Mouse (Mus musculus): ENCODE measurements at regions not wholly inside any gene's neighbourhood (a gene's known extent, or its start where the extent isn't known, plus 50 kb on each side); places are given as distances from the start of the nearest gene placed in this dataset.

- Histone ChIP-seq H3K4me3 (ENCODE audit: low read depth, low read length) (no peak overlapping the region), H3K27me3 (replicated peaks; ENCODE audit: control insufficient read depth, insufficient read depth, low read length) (no peaks in the 10 kb centered on the region), H3K9ac (ENCODE audit: low read depth, low read length) (no peak overlapping the region), H3K36me3 (ENCODE audit: control insufficient read depth, insufficient read depth, low read length) (no peaks in the 10 kb centered on the region), H3K4me1 (ENCODE audit: control insufficient read depth, insufficient read depth, low read length) (no peaks in the 10 kb centered on the region), H3K4me2 (ENCODE audit: low read depth, low read length) (no peak overlapping the region), H3K9me3 (ENCODE audit: control insufficient read depth, low read length) (no peaks in the 10 kb centered on the region), H3K27ac (replicated peaks; ENCODE audit: low read depth, low read length) (no peak overlapping the region)
- no peak for ATAC-seq (ENCODE audit: low read depth)
- 81% methylated on average over 3 of the region's 3 CpGs for WGBS
- no peak for DNase-seq (ENCODE audit: low spot score)
Measured at GRCm38 (mm10) chr2:160152101-160152500, 181.9 kb downstream of the Gm826 start.

- ATAC-seq (ENCODE audit: low read depth) (no peak), DNase-seq (ENCODE audit: low spot score) (no peak)
- H3K27ac ChIP-seq (replicated peaks; ENCODE audit: low read depth, low read length), result no peak overlapping the region
- no peak overlapping the region for H3K9ac ChIP-seq (ENCODE audit: low read depth, low read length)
- 73% methylated on average over 3 of the region's 3 CpGs for WGBS
- H3K27me3 ChIP-seq (replicated peaks; ENCODE audit: control insufficient read depth, insufficient read depth, low read length), result no peaks in the 10 kb centered on the region
- no peak overlapping the region for H3K4me3 ChIP-seq (ENCODE audit: low read depth, low read length)
- H3K4me1 ChIP-seq (ENCODE audit: control insufficient read depth, insufficient read depth, low read length), result no peaks in the 10 kb centered on the region
- H3K4me2 ChIP-seq (ENCODE audit: low read depth, low read length), result no peak overlapping the region
- no peaks in the 10 kb centered on the region for H3K36me3 ChIP-seq (ENCODE audit: control insufficient read depth, insufficient read depth, low read length)
- no peaks in the 10 kb centered on the region for H3K9me3 ChIP-seq (ENCODE audit: control insufficient read depth, low read length)
Measured at GRCm38 (mm10) chr2:160148936-160149335, 185.0 kb downstream of the Gm826 start.

GRCm38 (mm10) chr2:160148516-160148915, 185.4 kb downstream of the Gm826 start:
- no peak overlapping the region for H3K4me2 ChIP-seq (ENCODE audit: low read depth, low read length)
- no peak overlapping the region for H3K27ac ChIP-seq (replicated peaks; ENCODE audit: low read depth, low read length)
- DNase-seq (ENCODE audit: low spot score), result peak; percentile 68
- H3K36me3 ChIP-seq (ENCODE audit: control insufficient read depth, insufficient read depth, low read length), result no peaks in the 10 kb centered on the region
- no peaks in the 10 kb centered on the region for H3K9me3 ChIP-seq (ENCODE audit: control insufficient read depth, low read length)
- H3K9ac ChIP-seq (ENCODE audit: low read depth, low read length), result no peak overlapping the region
- WGBS, result 60% methylated on average over 10 of the region's 10 CpGs
- H3K4me1 ChIP-seq (ENCODE audit: control insufficient read depth, insufficient read depth, low read length), result no peaks in the 10 kb centered on the region
- H3K27me3 ChIP-seq (replicated peaks; ENCODE audit: control insufficient read depth, insufficient read depth, low read length), result no peaks in the 10 kb centered on the region
- H3K4me3 ChIP-seq (ENCODE audit: low read depth, low read length), result no peak overlapping the region
- ATAC-seq (ENCODE audit: low read depth), result peak; percentile 80

GRCm38 (mm10) chr2:160148031-160148430, 185.9 kb downstream of the Gm826 start:
- Histone ChIP-seq H3K9me3 (ENCODE audit: control insufficient read depth, low read length) (no peaks in the 10 kb centered on the region), H3K4me3 (ENCODE audit: low read depth, low read length) (no peak overlapping the region), H3K27me3 (replicated peaks; ENCODE audit: control insufficient read depth, insufficient read depth, low read length) (no peaks in the 10 kb centered on the region), H3K4me2 (ENCODE audit: low read depth, low read length) (no peak overlapping the region), H3K9ac (ENCODE audit: low read depth, low read length) (no peak overlapping the region), H3K4me1 (ENCODE audit: control insufficient read depth, insufficient read depth, low read length) (no peaks in the 10 kb centered on the region), H3K27ac (replicated peaks; ENCODE audit: low read depth, low read length) (no peak overlapping the region), H3K36me3 (ENCODE audit: control insufficient read depth, insufficient read depth, low read length) (no peaks in the 10 kb centered on the region)
- ATAC-seq (ENCODE audit: low read depth) (peak; percentile 50; the same call in 1 of the 2 replicates), DNase-seq (ENCODE audit: low spot score) (no peak)
- 65% methylated on average over 2 of the region's 2 CpGs for WGBS

GRCm38 (mm10) chr2:160140166-160140740, 193.7 kb downstream of the Gm826 start:
- H3K27ac ChIP-seq (replicated peaks; ENCODE audit: low read depth, low read length), result no peak overlapping the region
- no peak overlapping the region for H3K9ac ChIP-seq (ENCODE audit: low read depth, low read length)
- no peaks in the 10 kb centered on the region for H3K27me3 ChIP-seq (replicated peaks; ENCODE audit: control insufficient read depth, insufficient read depth, low read length)
- no peaks in the 10 kb centered on the region for H3K36me3 ChIP-seq (ENCODE audit: control insufficient read depth, insufficient read depth, low read length)
- no peak for DNase-seq (ENCODE audit: low spot score)
- no peak for ATAC-seq (ENCODE audit: low read depth)
- H3K4me2 ChIP-seq (ENCODE audit: low read depth, low read length), result no peak overlapping the region
- H3K4me3 ChIP-seq (ENCODE audit: low read depth, low read length), result no peak overlapping the region
- H3K4me1 ChIP-seq (ENCODE audit: control insufficient read depth, insufficient read depth, low read length), result no peaks in the 10 kb centered on the region
- WGBS, result 68% methylated on average over 4 of the region's 4 CpGs
- H3K9me3 ChIP-seq (ENCODE audit: control insufficient read depth, low read length), result no peaks in the 10 kb centered on the region

GRCm38 (mm10) chr2:160138091-160138490, 195.9 kb downstream of the Gm826 start:
- H3K9me3 ChIP-seq (ENCODE audit: control insufficient read depth, low read length), result no peaks in the 10 kb centered on the region
- H3K36me3 ChIP-seq (ENCODE audit: control insufficient read depth, insufficient read depth, low read length), result no peaks in the 10 kb centered on the region
- no peak for DNase-seq (ENCODE audit: low spot score)
- H3K27ac ChIP-seq (replicated peaks; ENCODE audit: low read depth, low read length), result no peak overlapping the region
- H3K27me3 ChIP-seq (replicated peaks; ENCODE audit: control insufficient read depth, insufficient read depth, low read length), result no peaks in the 10 kb centered on the region
- H3K4me2 ChIP-seq (ENCODE audit: low read depth, low read length), result no peak overlapping the region
- 59% methylated on average over 2 of the region's 2 CpGs for WGBS
- no peak overlapping the region for H3K4me3 ChIP-seq (ENCODE audit: low read depth, low read length)
- no peaks in the 10 kb centered on the region for H3K4me1 ChIP-seq (ENCODE audit: control insufficient read depth, insufficient read depth, low read length)
- H3K9ac ChIP-seq (ENCODE audit: low read depth, low read length), result no peak overlapping the region
- no peak for ATAC-seq (ENCODE audit: low read depth)

- H3K4me2 ChIP-seq (ENCODE audit: low read depth, low read length), result no peak overlapping the region
- H3K4me1 ChIP-seq (ENCODE audit: control insufficient read depth, insufficient read depth, low read length), result no peaks in the 10 kb centered on the region
- no peaks in the 10 kb centered on the region for H3K9me3 ChIP-seq (ENCODE audit: control insufficient read depth, low read length)
- DNase-seq (ENCODE audit: low spot score) (no peak), ATAC-seq (ENCODE audit: low read depth) (no peak)
- H3K4me3 ChIP-seq (ENCODE audit: low read depth, low read length), result no peak overlapping the region
- 28% methylated on average over 2 of the region's 2 CpGs for WGBS
- no peaks in the 10 kb centered on the region for H3K36me3 ChIP-seq (ENCODE audit: control insufficient read depth, insufficient read depth, low read length)
- no peaks in the 10 kb centered on the region for H3K27me3 ChIP-seq (replicated peaks; ENCODE audit: control insufficient read depth, insufficient read depth, low read length)
- H3K9ac ChIP-seq (ENCODE audit: low read depth, low read length), result no peak overlapping the region
- H3K27ac ChIP-seq (replicated peaks; ENCODE audit: low read depth, low read length), result no peak overlapping the region
Measured at GRCm38 (mm10) chr2:160131797-160132196, 202.2 kb downstream of the Gm826 start.

GRCm38 (mm10) chr2:160131386-160131785, 202.6 kb downstream of the Gm826 start:
- DNase-seq (ENCODE audit: low spot score), result no peak
- no peak for ATAC-seq (ENCODE audit: low read depth)
- Histone ChIP-seq H3K27ac (replicated peaks; ENCODE audit: low read depth, low read length) (no peak overlapping the region), H3K4me2 (ENCODE audit: low read depth, low read length) (no peak overlapping the region), H3K9me3 (ENCODE audit: control insufficient read depth, low read length) (no peaks in the 10 kb centered on the region), H3K9ac (ENCODE audit: low read depth, low read length) (no peak overlapping the region), H3K4me1 (ENCODE audit: control insufficient read depth, insufficient read depth, low read length) (no peaks in the 10 kb centered on the region), H3K36me3 (ENCODE audit: control insufficient read depth, insufficient read depth, low read length) (no peaks in the 10 kb centered on the region), H3K27me3 (replicated peaks; ENCODE audit: control insufficient read depth, insufficient read depth, low read length) (no peaks in the 10 kb centered on the region), H3K4me3 (ENCODE audit: low read depth, low read length) (no peak overlapping the region)
- 49% methylated on average over 2 of the region's 2 CpGs for WGBS

GRCm38 (mm10) chr2:160117148-160117547, 216.8 kb downstream of the Gm826 start:
- ATAC-seq (ENCODE audit: low read depth), result no peak
- no peaks in the 10 kb centered on the region for H3K4me1 ChIP-seq (ENCODE audit: control insufficient read depth, insufficient read depth, low read length)
- no peak for DNase-seq (ENCODE audit: low spot score)

More at GRCm38 (mm10) chr2:160117148-160117547, 216.8 kb downstream of the Gm826 start:
- H3K9me3 ChIP-seq (ENCODE audit: control insufficient read depth, low read length), result no peaks in the 10 kb centered on the region
- H3K27me3 ChIP-seq (replicated peaks; ENCODE audit: control insufficient read depth, insufficient read depth, low read length), result no peaks in the 10 kb centered on the region
- H3K27ac ChIP-seq (replicated peaks; ENCODE audit: low read depth, low read length), result no peak overlapping the region
- H3K4me3 ChIP-seq (ENCODE audit: low read depth, low read length), result no peak overlapping the region
- no peaks in the 10 kb centered on the region for H3K36me3 ChIP-seq (ENCODE audit: control insufficient read depth, insufficient read depth, low read length)
- H3K4me2 ChIP-seq (ENCODE audit: low read depth, low read length), result no peak overlapping the region
- no peak overlapping the region for H3K9ac ChIP-seq (ENCODE audit: low read depth, low read length)
